Mouse (Mus musculus) erythroblast, embryonic 14.5 days (primary cell): ENCODE data around the gene Mndal. TPM values are rescaled to one million over a fixed set of nuclear protein-coding genes. Genes with fewer than 3 reads are reported as not detected.
"Not testable (repeated sequence)": the region's sequence is repeated elsewhere in the genome, so short reads cannot be mapped to it uniquely, and the experiment has no call there.

Experiments used
- H3K27me3 ChIP-seq: 2 replicates; pipeline ENCODE4 v1.6.1; 2012; ENCODE audit warnings: inconsistent platforms; ENCODE audit not compliant: control insufficient read depth
- H3K36me3 ChIP-seq: 2 replicates; pipeline ENCODE4 v1.6.1; 2012; ENCODE audit warnings: mild to moderate bottlenecking, inconsistent platforms; ENCODE audit not compliant: control insufficient read depth
- H3K4me1 ChIP-seq: 2 replicates; pipeline ENCODE4 v1.6.1; 2012; ENCODE audit warnings: inconsistent platforms; ENCODE audit not compliant: control insufficient read depth
- H3K4me3 ChIP-seq: replicated peaks from 2 replicates; pipeline ENCODE3; 2012; ENCODE audit warnings: moderate library complexity, mild to moderate bottlenecking, inconsistent platforms
- H3K9me3 ChIP-seq: 2 replicates; pipeline ENCODE4 v1.6.1; 2012; ENCODE audit warnings: low read length, inconsistent platforms, mixed read lengths; ENCODE audit not compliant: control insufficient read depth
- GATA1 ChIP-seq: IDR thresholded peaks from 2 replicates; pipeline ENCODE4 v1.6.1; 2012; ENCODE audit warnings: low read length, inconsistent platforms, mixed read lengths
- TAL1 ChIP-seq: IDR thresholded peaks from 3 replicates; pipeline ENCODE4 v1.6.1; 2012; ENCODE audit warnings: low read length, inconsistent platforms, mixed read lengths
- polyA plus RNA-seq: library from polyadenylated mRNA; stranded (reverse); fragments of >175 nt; gene quantifications from 2 replicates; pipeline ENCODE4 v1.2.3, GENCODE M21; 2012

Gene Mndal
- polyA plus RNA-seq, 1 experiment = not detected

DNA sequence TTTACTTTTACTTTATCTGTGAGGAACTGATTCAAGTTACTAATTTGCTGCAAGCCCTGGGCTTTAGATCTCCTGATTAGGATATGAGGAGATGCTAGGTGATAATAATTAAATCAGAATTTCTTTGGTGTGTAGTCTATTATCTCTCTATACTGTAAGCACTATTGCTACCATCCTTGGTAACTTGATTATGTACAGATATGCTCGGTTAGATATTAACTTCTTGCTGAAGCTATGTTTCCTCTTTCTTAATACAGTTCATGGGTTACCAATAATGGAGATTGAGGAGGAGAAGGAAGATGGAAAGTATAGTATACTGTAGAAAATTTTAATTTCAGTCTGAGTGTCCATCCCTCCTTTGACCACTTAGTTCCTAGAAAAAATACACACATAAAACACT, 11.3 kb upstream of the Mndal start:
- Histone ChIP-seq H3K27me3 (no peaks in the 10 kb centered on the region), H3K4me3 (no peak overlapping the region), H3K36me3 (no peaks in the 10 kb centered on the region), H3K9me3 (no peaks in the 10 kb centered on the region), H3K4me1 (no peaks in the 10 kb centered on the region)
- TF ChIP-seq TAL1 (no peak), GATA1 (no peak)

GRCm38 (mm10) chr1:173949044-173949443, 6.8 kb upstream of the Mndal start:
- not testable (repeated sequence) for H3K4me1 ChIP-seq, H3K36me3 ChIP-seq, H3K9me3 ChIP-seq, H3K27me3 ChIP-seq, H3K4me3 ChIP-seq

- not testable (repeated sequence) for H3K36me3 ChIP-seq, H3K4me3 ChIP-seq, H3K9me3 ChIP-seq, H3K4me1 ChIP-seq, H3K27me3 ChIP-seq
These were observed 432 bp upstream of the Mndal start for GRCm38 (mm10) chr1:173942780-173943066.

DNA sequence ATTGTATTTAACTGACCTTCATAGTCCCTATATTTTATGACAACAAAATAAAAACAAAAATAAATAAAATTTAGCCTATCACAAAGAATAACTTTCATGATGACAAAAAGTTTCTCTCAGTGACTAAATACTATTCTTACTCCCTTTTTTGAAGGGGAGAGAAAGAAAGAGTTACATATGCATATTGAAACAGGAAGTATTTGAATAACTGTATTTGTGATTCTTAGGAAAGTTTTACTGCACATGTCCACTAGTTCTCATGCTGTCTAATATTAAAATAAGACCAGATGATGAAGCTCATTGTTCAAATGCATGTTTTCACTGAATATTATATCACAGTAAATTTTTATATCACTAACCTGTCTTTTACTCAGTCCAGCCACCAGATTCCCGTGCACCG, 769 bp downstream of the Mndal start:
- not testable (repeated sequence) for H3K4me1 ChIP-seq, H3K27me3 ChIP-seq, H3K4me3 ChIP-seq, H3K36me3 ChIP-seq, H3K9me3 ChIP-seq

- not testable (repeated sequence) for H3K9me3 ChIP-seq, H3K27me3 ChIP-seq, H3K36me3 ChIP-seq, H3K4me1 ChIP-seq, H3K4me3 ChIP-seq
These were observed 23.0 kb downstream of the Mndal start for GRCm38 (mm10) chr1:173919279-173919678.

DNA sequence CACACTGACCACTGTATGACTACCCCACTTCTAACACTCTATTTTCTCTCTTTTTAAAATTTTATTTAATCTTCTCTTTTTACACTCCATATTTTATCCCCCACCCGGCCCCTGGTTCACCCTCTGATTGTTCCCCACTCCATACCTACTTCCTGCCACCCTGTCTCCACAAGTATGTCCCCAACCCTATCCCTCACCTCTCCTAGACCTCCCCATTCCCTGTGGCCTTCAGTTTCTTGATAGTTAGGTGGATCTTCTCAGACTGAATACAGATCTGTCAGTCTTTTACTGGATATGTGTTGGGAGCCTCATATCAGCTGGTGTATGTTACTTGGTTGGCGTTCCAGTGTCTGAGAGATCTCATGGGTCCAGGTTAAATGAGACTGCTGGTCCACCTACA, 27.7 kb downstream of the Mndal start:
- Histone ChIP-seq H3K4me1 (no peaks in the 10 kb centered on the region), H3K27me3 (no peaks in the 10 kb centered on the region), H3K36me3 (no peaks in the 10 kb centered on the region), H3K4me3 (no peak overlapping the region), H3K9me3 (no peaks in the 10 kb centered on the region)
- no peak for TF ChIP-seq GATA1
- no peak for TF ChIP-seq TAL1

- H3K27me3 ChIP-seq, H3K4me1 ChIP-seq, H3K4me3 ChIP-seq, H3K9me3 ChIP-seq, H3K36me3 ChIP-seq: not testable (repeated sequence)
These were observed 29.0 kb downstream of the Mndal start for GRCm38 (mm10) chr1:173913256-173913791.

- H3K4me1 ChIP-seq, H3K4me3 ChIP-seq, H3K9me3 ChIP-seq, H3K27me3 ChIP-seq, H3K36me3 ChIP-seq: not testable (repeated sequence)
These were observed 29.6 kb downstream of the Mndal start, which contains the start of gene Ifi211 for GRCm38 (mm10) chr1:173912548-173913255. Gene Ifi211 (minus strand): TSS chr1:173913046.

GRCm38 (mm10) chr1:173911808-173912464, 30.4 kb downstream of the Mndal start:
- TF ChIP-seq TAL1 (no peak), GATA1 (no peak)
- Histone ChIP-seq H3K9me3 (no peaks in the 10 kb centered on the region), H3K27me3 (no peaks in the 10 kb centered on the region)

DNA sequence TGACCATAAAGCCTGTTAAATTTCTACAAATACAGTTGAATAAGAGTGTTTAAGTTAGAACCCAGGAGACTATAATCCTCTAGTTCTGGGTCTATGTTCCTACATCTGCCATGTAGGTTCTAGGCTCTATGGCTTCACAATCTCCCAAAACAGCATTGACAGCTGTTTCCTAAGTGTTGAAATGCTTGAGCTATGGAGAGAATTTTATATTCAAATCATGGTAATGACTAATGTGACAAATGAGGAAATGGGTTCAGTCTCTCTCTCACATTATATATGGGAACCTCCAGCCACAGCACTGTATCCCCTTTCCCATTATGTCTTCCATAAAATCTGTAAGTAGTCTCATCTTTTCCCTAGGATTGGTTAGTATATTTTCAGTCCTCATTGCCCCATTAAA, 33.9 kb downstream of the Mndal start:
- not testable (repeated sequence) for H3K4me3 ChIP-seq, H3K36me3 ChIP-seq, H3K4me1 ChIP-seq, H3K9me3 ChIP-seq, H3K27me3 ChIP-seq

More at GRCm38 (mm10) chr1:173911808-173912464, 30.4 kb downstream of the Mndal start:
- no peaks in the 10 kb centered on the region for H3K4me1 ChIP-seq
- H3K4me3 ChIP-seq = no peak overlapping the region
- no peaks in the 10 kb centered on the region for H3K36me3 ChIP-seq

GRCm38 (mm10) chr1:173905885-173906284, 36.4 kb downstream of the Mndal start:
- H3K4me1 ChIP-seq, H3K36me3 ChIP-seq, H3K4me3 ChIP-seq, H3K27me3 ChIP-seq, H3K9me3 ChIP-seq: not testable (repeated sequence)

- H3K4me1 ChIP-seq, H3K36me3 ChIP-seq, H3K27me3 ChIP-seq, H3K9me3 ChIP-seq, H3K4me3 ChIP-seq: not testable (repeated sequence)
These were observed 52.5 kb downstream of the Mndal start for GRCm38 (mm10) chr1:173889741-173890140.

DNA sequence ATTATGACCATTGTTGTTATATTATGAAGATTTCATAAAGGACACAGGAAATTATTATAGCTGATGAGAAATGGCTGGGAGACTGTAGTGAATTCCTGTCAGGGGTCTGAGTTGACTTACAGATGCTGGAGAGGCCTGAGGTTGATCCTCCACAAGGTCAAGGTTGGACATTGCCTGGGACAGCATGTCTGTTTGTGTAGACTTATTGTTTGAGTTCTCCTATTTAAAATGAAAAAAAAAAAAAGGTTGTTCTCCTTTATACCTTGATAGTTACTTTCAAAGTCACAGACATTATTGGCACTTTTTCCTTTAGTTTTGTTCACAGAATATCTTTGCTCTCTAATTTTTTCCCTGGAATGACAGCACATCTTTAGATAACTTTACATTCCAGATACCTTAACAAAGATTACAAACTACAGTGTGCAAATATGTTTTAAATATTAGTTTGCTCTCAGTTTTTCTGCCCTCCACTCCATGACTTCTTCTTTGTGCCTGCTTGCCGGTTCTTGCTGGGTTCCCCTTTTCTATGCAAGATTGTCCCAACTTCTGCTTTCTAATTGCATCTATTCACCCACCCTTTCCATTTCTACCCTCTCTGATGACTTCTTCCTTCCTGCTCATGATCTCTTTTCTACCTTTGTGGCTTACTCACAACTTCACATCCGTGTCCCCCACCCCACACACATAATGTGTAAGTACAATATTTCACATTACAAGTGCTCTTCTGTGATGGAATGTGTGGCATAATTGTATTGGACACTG, 55.1 kb downstream of the Mndal start:
- H3K27me3 ChIP-seq, H3K4me3 ChIP-seq, H3K9me3 ChIP-seq, H3K4me1 ChIP-seq, H3K36me3 ChIP-seq: not testable (repeated sequence)
